Mouse (Mus musculus) kidney, postnatal 10 days (tissue): ENCODE data around the gene Wscd2.

Experiments
- DNase-seq: peaks from one replicate; pipeline ENCODE4 v3.0.0; 2021; ENCODE audit warnings: mixed read lengths

Gene Wscd2

GRCm38 (mm10) chr5:113539858-113540257 is 49.7 kb downstream of the Wscd2 start:
- no peak for DNase-seq

GRCm38 (mm10) chr5:113541196-113541595 is 51.1 kb downstream of the Wscd2 start:
- DNase-seq: no peak

- DNase-seq: no peak
These were observed 52.8 kb downstream of the Wscd2 start for GRCm38 (mm10) chr5:113542885-113543476.

- DNase-seq: peak; percentile 59
These were observed 58.0 kb downstream of the Wscd2 start for GRCm38 (mm10) chr5:113547949-113548700.

GRCm38 (mm10) chr5:113550249-113550648 is 60.1 kb downstream of the Wscd2 start:
- no peak for DNase-seq

GRCm38 (mm10) chr5:113550759-113551158 is 60.6 kb downstream of the Wscd2 start:
- DNase-seq: peak; percentile 21

- DNase-seq: peak; percentile 72
These were observed 63.3 kb downstream of the Wscd2 start for GRCm38 (mm10) chr5:113553402-113553897.

GRCm38 (mm10) chr5:113554095-113554494 is 64.0 kb downstream of the Wscd2 start:
- DNase-seq: no peak

- DNase-seq: no peak
These were observed 64.4 kb downstream of the Wscd2 start for GRCm38 (mm10) chr5:113554571-113554970.

- DNase-seq: no peak
These were observed 65.6 kb downstream of the Wscd2 start for GRCm38 (mm10) chr5:113555684-113556083.

- no peak for DNase-seq
These were observed 67.9 kb downstream of the Wscd2 start for GRCm38 (mm10) chr5:113558065-113558464.

GRCm38 (mm10) chr5:113559627-113560026 is 69.5 kb downstream of the Wscd2 start:
- DNase-seq: no peak

GRCm38 (mm10) chr5:113564463-113564862 is 74.3 kb downstream of the Wscd2 start:
- DNase-seq: peak; percentile 44

GRCm38 (mm10) chr5:113565101-113565854 is 75.1 kb downstream of the Wscd2 start:
- no peak for DNase-seq

- no peak for DNase-seq
These were observed 75.7 kb downstream of the Wscd2 start for GRCm38 (mm10) chr5:113565858-113566257.

- DNase-seq: no peak
These were observed 80.1 kb downstream of the Wscd2 start for GRCm38 (mm10) chr5:113570056-113570717.

GRCm38 (mm10) chr5:113577555-113577954 is 87.4 kb downstream of the Wscd2 start:
- DNase-seq: no peak

- DNase-seq: no peak
These were observed 88.3 kb downstream of the Wscd2 start for GRCm38 (mm10) chr5:113578428-113578827.

GRCm38 (mm10) chr5:113579128-113579527 is 89.0 kb downstream of the Wscd2 start:
- DNase-seq: no peak

GRCm38 (mm10) chr5:113580248-113580647 is 90.1 kb downstream of the Wscd2 start:
- peak; percentile 37 for DNase-seq

GRCm38 (mm10) chr5:113580801-113581200 is 90.7 kb downstream of the Wscd2 start:
- DNase-seq: no peak

GRCm38 (mm10) chr5:113583424-113584162 is 93.5 kb downstream of the Wscd2 start:
- DNase-seq: no peak
